Mouse (Mus musculus): ENCODE results near the gene Ngrn. TPM values are rescaled to one million over a fixed set of nuclear protein-coding genes. Genes with fewer than 3 reads are reported as not detected.
A peak's percentile ranks its signal among the peaks of the same experiment; 100 is the strongest.

The Ngrn gene
- 43.2 and 53.8 TPM in 2 replicates for polyA plus RNA-seq (2012; rRNA removed)

DNA sequence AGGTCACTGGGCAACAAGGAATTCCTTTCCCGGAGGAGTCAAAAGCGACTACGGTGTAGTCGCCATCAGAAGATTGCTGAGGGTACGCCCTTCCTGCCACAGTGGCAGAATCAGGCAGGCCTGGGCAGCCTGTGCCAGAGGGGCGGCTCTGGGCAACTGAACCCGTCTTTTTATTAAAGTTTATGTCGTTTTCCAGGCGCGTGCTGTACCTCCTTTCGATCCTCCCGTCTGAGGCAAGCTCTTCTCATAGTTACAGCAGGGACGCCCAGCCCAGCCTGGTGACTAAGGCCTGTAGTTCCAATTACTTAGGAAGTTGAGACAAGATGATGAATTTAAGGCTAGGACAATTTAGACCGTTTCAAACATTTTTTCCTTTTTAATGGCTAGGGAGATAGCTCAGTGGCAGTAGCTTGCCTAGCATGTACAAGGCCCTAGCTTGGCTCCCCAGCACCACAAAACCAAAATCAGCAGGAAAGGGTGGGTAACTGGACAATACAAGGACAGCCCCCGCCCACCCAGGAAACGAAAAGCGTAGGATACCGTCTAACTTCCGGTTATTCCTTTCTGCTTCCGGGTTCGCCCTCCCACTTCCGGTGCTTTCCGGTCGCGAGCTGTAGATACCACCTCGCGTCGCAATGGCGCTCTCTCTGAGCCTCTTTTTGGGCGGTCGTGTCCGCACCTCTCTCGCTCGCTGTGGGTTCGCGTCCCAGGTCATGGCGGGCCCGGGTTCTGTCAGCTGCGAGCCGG lies at the start of gene Ngrn:
Gene Ngrn (plus strand): TSS at position 591 of the 747 bp plus-strand sequence.
- Histone ChIP-seq H3K27me3 (ENCODE audit: control insufficient read depth, insufficient read depth, low read length) (no peaks in the 10 kb centered on the region), H3K4me1 (replicated peaks; ENCODE audit: control insufficient read depth, insufficient read depth, low read length) (0 out of 2 replicates have a peak, but pooled peaks cover 8% of the 10 kb centered on the region), H3K4me3 (ENCODE audit: control insufficient read depth, insufficient read depth, low read length) (peak within 1 kb of the TSS; percentile 77), H3K36me3 (ENCODE audit: control insufficient read depth, insufficient read depth, low read length) (peaks cover 18% of the 10 kb centered on the region), H3K27ac (ENCODE audit: control insufficient read depth, insufficient read depth, low read length) (peak within 1 kb of the TSS; percentile 40; the same call in 1 of the 2 replicates)
- TF ChIP-seq POLR2A (IDR thresholded peaks at IDR 0.05; ENCODE audit: control insufficient read depth, extremely low read depth, insufficient read depth, low read length, poor library complexity) (peak; percentile 87; the same call in 1 of the 2 replicates), CTCF (IDR thresholded peaks at IDR 0.05; ENCODE audit: borderline replicate concordance, control insufficient read depth, extremely low read depth, insufficient read depth, low read length, poor library complexity) (no peak)
- peak; percentile 83 for DNase-seq
- 30% methylated on average over 40 of the region's 40 CpGs for WGBS

DNA sequence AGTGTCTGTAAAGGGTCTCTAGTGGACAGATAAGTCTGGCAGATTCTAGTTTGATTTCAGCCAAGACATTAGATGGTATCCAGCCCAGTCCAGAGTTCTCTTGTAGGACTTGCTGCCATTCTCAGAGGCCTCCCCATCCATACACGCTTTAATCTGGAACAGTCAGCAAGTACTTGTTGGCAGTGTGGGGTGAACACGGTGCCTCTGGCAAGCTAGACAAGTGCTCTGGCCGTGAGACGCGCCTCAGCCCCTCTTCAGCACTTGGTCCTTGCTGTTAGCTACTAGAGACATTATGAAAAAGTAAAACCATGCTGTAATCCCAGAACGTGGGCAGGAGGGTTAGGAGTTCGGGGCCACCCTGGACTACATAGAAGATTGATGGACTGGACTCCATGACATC lies 47.4 kb upstream of the Ngrn start:
- TF ChIP-seq POLR2A (IDR thresholded peaks at IDR 0.05; ENCODE audit: control insufficient read depth, extremely low read depth, insufficient read depth, low read length, poor library complexity) (no peak), CTCF (IDR thresholded peaks at IDR 0.05; ENCODE audit: borderline replicate concordance, control insufficient read depth, extremely low read depth, insufficient read depth, low read length, poor library complexity) (no peak)
- Histone ChIP-seq H3K36me3 (ENCODE audit: control insufficient read depth, insufficient read depth, low read length) (peaks cover 30% of the 10 kb centered on the region), H3K4me1 (replicated peaks; ENCODE audit: control insufficient read depth, insufficient read depth, low read length) (peaks cover 27% of the 10 kb centered on the region), H3K27ac (ENCODE audit: control insufficient read depth, insufficient read depth, low read length) (no peak overlapping the region), H3K27me3 (ENCODE audit: control insufficient read depth, insufficient read depth, low read length) (no peaks in the 10 kb centered on the region), H3K4me3 (ENCODE audit: control insufficient read depth, insufficient read depth, low read length) (no peak overlapping the region)
- WGBS = 96% methylated on average over 7 of the region's 7 CpGs
- DNase-seq = no peak

DNA sequence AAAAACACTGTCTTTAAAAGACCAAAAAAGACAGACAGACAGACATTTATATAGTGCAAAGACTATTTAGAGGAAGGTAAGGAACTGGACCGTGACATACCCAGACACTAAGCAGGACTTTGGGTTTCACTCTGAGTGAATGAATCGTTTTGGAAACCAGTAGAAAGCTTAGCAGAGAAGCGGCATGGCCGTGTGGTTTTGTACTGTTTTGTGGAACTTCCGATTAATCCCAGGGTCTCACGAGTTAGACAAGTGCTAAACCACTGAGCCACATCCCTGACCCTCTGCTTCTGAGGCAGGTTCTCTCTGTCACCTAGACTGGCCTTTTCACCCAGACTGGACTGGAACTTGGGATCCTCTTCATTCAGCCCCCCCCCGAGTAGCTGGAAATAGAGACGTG lies 46.6 kb upstream of the Ngrn start:
- no peak overlapping the region for H3K27ac ChIP-seq (ENCODE audit: control insufficient read depth, insufficient read depth, low read length)
- 89% methylated on average over 8 of the region's 8 CpGs for WGBS
- H3K27me3 ChIP-seq (ENCODE audit: control insufficient read depth, insufficient read depth, low read length) = no peaks in the 10 kb centered on the region
- no peak overlapping the region for H3K4me3 ChIP-seq (ENCODE audit: control insufficient read depth, insufficient read depth, low read length)
- DNase-seq = no peak
- H3K36me3 ChIP-seq (ENCODE audit: control insufficient read depth, insufficient read depth, low read length) = peaks cover 39% of the 10 kb centered on the region
- peaks cover 18% of the 10 kb centered on the region for H3K4me1 ChIP-seq (replicated peaks; ENCODE audit: control insufficient read depth, insufficient read depth, low read length)
- no peak for TF ChIP-seq CTCF (IDR thresholded peaks at IDR 0.05; ENCODE audit: borderline replicate concordance, control insufficient read depth, extremely low read depth, insufficient read depth, low read length, poor library complexity)

DNA sequence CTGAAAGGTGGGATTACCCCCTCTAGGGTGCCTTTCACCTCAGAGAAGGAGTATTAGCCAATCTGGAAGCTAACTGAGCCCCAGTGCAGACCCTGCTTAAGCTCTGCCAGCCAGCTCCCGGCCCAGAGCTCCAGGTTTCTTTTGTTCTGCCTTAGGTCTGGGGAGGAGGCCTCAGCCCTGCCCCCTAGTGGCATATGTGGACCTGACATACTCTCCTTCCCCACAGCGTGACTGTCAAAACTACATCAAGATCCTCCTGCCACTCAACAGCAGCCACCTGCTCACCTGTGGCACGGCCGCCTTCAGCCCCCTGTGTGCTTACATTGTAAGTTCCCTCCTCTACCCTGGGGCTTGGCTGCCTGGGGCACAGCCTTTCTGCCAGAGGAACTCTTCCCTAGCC lies 45.6 kb upstream of the Ngrn start:
- TF ChIP-seq CTCF (IDR thresholded peaks at IDR 0.05; ENCODE audit: borderline replicate concordance, control insufficient read depth, extremely low read depth, insufficient read depth, low read length, poor library complexity) (peak; percentile 88), POLR2A (IDR thresholded peaks at IDR 0.05; ENCODE audit: control insufficient read depth, extremely low read depth, insufficient read depth, low read length, poor library complexity) (no peak)
- WGBS = 22% methylated on average over 4 of the region's 4 CpGs
- no peaks in the 10 kb centered on the region for H3K27me3 ChIP-seq (ENCODE audit: control insufficient read depth, insufficient read depth, low read length)
- no peak overlapping the region for H3K4me3 ChIP-seq (ENCODE audit: control insufficient read depth, insufficient read depth, low read length)
- H3K4me1 ChIP-seq (replicated peaks; ENCODE audit: control insufficient read depth, insufficient read depth, low read length) = peaks cover 11% of the 10 kb centered on the region
- peaks cover 48% of the 10 kb centered on the region for H3K36me3 ChIP-seq (ENCODE audit: control insufficient read depth, insufficient read depth, low read length)
- H3K27ac ChIP-seq (ENCODE audit: control insufficient read depth, insufficient read depth, low read length) = no peak overlapping the region
- peak; percentile 86 for DNase-seq

DNA sequence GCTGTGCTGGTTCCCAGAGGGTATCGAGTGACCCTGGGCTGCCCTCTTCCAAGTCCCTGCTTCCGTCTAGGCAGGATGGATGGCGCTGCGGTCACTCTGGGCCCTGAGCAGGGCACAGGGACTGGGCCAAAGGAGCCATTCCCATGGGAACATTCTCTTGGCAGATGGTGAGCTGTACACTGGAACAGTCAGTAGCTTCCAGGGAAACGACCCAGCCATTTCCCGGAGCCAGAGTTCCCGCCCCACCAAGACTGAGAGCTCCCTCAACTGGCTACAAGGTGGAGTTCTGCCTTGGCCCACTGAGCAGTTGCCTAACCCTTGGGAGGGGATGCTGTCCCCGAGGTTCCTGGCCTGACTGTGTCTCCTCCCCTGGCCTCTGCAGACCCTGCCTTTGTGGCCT lies 44.4 kb upstream of the Ngrn start:
- Histone ChIP-seq H3K4me1 (replicated peaks; ENCODE audit: control insufficient read depth, insufficient read depth, low read length) (peaks cover 6% of the 10 kb centered on the region), H3K27ac (ENCODE audit: control insufficient read depth, insufficient read depth, low read length) (no peak overlapping the region), H3K27me3 (ENCODE audit: control insufficient read depth, insufficient read depth, low read length) (no peaks in the 10 kb centered on the region), H3K36me3 (ENCODE audit: control insufficient read depth, insufficient read depth, low read length) (peaks cover 58% of the 10 kb centered on the region), H3K4me3 (ENCODE audit: control insufficient read depth, insufficient read depth, low read length) (no peak overlapping the region)
- no peak for DNase-seq
- WGBS = 95% methylated on average over 8 of the region's 8 CpGs
- TF ChIP-seq POLR2A (IDR thresholded peaks at IDR 0.05; ENCODE audit: control insufficient read depth, extremely low read depth, insufficient read depth, low read length, poor library complexity) = no peak
- no peak for TF ChIP-seq CTCF (IDR thresholded peaks at IDR 0.05; ENCODE audit: borderline replicate concordance, control insufficient read depth, extremely low read depth, insufficient read depth, low read length, poor library complexity)

DNA sequence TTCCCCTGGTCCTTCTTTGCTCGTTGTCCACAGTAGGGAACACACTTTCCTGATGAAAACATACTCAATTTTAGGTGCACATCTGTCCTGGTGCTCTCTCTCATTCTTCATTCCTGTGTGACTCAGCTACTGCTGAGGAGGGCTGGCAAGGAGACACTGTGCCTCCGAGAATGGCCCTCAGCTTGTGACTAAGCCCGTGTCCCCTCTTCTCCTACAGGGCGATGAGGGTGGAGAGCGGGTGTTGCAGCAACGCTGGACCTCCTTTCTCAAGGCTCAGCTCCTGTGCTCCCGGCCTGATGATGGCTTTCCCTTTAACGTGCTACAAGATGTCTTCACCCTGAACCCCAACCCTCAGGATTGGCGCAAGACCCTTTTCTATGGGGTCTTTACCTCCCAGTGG lies 42.3 kb upstream of the Ngrn start:
- Histone ChIP-seq H3K36me3 (ENCODE audit: control insufficient read depth, insufficient read depth, low read length) (peaks cover 62% of the 10 kb centered on the region), H3K4me1 (replicated peaks; ENCODE audit: control insufficient read depth, insufficient read depth, low read length) (no peaks in the 10 kb centered on the region; the same call in 1 of the 2 replicates), H3K27ac (ENCODE audit: control insufficient read depth, insufficient read depth, low read length) (no peak overlapping the region), H3K4me3 (ENCODE audit: control insufficient read depth, insufficient read depth, low read length) (no peak overlapping the region), H3K27me3 (ENCODE audit: control insufficient read depth, insufficient read depth, low read length) (no peaks in the 10 kb centered on the region)
- TF ChIP-seq POLR2A (IDR thresholded peaks at IDR 0.05; ENCODE audit: control insufficient read depth, extremely low read depth, insufficient read depth, low read length, poor library complexity) (no peak), CTCF (IDR thresholded peaks at IDR 0.05; ENCODE audit: borderline replicate concordance, control insufficient read depth, extremely low read depth, insufficient read depth, low read length, poor library complexity) (no peak)
- no peak for DNase-seq
- WGBS = 100% methylated on average over 9 of the region's 9 CpGs

Data from thymus, adult 2 months (tissue).